Comparison of ENCODE assay signal across 8 mouse cellular contexts in the genomic region with DNA sequence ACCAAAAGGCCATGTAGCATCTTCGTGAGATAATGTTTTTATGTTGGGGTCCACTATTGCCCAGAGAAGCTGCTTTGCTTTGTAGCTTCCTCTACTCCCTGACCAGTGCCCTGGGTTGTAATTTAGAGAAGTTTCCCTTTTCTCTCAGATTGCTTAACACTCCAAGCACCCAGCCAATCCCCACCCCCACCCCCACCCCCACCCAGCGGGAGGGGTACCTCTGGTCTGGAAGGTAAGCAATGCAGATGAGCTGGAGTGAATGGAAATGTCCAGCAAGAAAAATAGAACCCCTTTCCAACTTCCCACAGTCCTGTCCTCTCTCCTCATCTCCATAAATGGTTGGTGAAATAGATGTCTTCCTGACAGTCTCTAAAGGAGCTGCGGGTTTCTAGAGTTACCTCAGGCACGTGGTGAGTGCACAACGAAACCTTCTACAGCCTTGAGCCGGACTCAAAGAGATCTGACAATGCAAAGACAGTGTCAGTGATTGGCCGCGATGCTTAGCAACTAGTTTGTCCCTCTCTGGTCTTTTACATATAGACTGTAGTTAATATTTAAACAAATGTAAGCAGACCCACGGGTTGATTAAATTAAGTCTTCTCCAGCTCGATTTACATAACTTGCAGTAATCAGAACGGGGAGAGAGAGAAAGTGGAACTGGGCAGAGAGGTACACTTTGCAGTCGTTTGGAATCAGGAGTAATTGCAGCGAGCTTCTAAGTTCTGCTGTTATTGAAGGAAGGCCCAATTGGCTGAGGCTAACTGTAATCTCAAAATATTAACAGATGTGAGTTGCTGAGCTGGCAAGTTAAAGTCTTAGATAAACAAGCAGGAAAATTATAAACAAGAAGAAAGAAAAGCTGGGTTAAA.
DNase-seq lines count a peak whose midpoint lies in the region; ATAC-seq lines count a peak whose summit lies in the region.

No protein-coding gene starts in this region.

- H3K4me3 ChIP-seq in lung, embryonic 16.5 days (ENCODE audit: low read length) = peak overlapping the region; percentile 29; the same call in 1 of the 2 replicates
- H3K4me3 ChIP-seq in hindbrain, embryonic 12.5 days = no peak overlapping the region
- no peak overlapping the region for H3K4me3 ChIP-seq in limb, embryonic 15.5 days
- H3K4me3 ChIP-seq in stomach, embryonic 14.5 days (ENCODE audit: low read depth, low read length) = no peak overlapping the region

- H3K27me3 ChIP-seq in lung, embryonic 16.5 days (ENCODE audit: control insufficient read depth, insufficient read depth, low read depth, low read length) = no peaks in the 10 kb centered on the region; the same call in 1 of the 2 replicates
- peaks cover 7% of the 10 kb centered on the region for H3K27me3 ChIP-seq in hindbrain, embryonic 12.5 days
- no peaks in the 10 kb centered on the region for H3K27me3 ChIP-seq in limb, embryonic 15.5 days
- H3K27me3 ChIP-seq in stomach, embryonic 14.5 days (ENCODE audit: control insufficient read depth, insufficient read depth, low read length) = no peaks in the 10 kb centered on the region

- peak overlapping the region; percentile 51; the same call in 1 of the 2 replicates for H3K9ac ChIP-seq in lung, embryonic 16.5 days (ENCODE audit: low read length)
- H3K9ac ChIP-seq in hindbrain, embryonic 12.5 days = no peak overlapping the region
- H3K9ac ChIP-seq in limb, embryonic 15.5 days = no peak overlapping the region
- H3K9ac ChIP-seq in stomach, embryonic 14.5 days (replicated peaks; ENCODE audit: low read depth, low read length) = no peak overlapping the region

- 7% methylated on average over 13 of the region's 13 CpGs for WGBS in lung, embryonic 16.5 days
- WGBS in hindbrain, embryonic 12.5 days = 12% methylated on average over 13 of the region's 13 CpGs
- 14% methylated on average over 13 of the region's 13 CpGs for whole genome bisulfite sequencing in limb, embryonic 15.5 days
- WGBS in stomach, embryonic 14.5 days = 11% methylated on average over 13 of the region's 13 CpGs

- no peak for DNase-seq in lung, adult 18-20 months
- DNase-seq in gastrocnemius, postnatal 36 days = no peak
- no peak for DNase-seq in ovary, postnatal 14 days (ENCODE audit: low spot score)
- DNase-seq in layer of hippocampus, postnatal 14 days (ENCODE audit: low spot score in 2 of 2) = no peak

- H3K36me3 ChIP-seq in lung, embryonic 16.5 days (ENCODE audit: control insufficient read depth, insufficient read depth, low read length) = no peaks in the 10 kb centered on the region
- no peaks in the 10 kb centered on the region for H3K36me3 ChIP-seq in hindbrain, embryonic 12.5 days
- no peaks in the 10 kb centered on the region for H3K36me3 ChIP-seq in limb, embryonic 15.5 days
- no peaks in the 10 kb centered on the region for H3K36me3 ChIP-seq in stomach, embryonic 14.5 days (ENCODE audit: control insufficient read depth, insufficient read depth, low read length)

- no peaks in the 10 kb centered on the region for H3K9me3 ChIP-seq in lung, embryonic 16.5 days (ENCODE audit: control insufficient read depth, low read length)
- H3K9me3 ChIP-seq in hindbrain, embryonic 12.5 days (replicated peaks) = no peaks in the 10 kb centered on the region
- H3K9me3 ChIP-seq in limb, embryonic 15.5 days = no peaks in the 10 kb centered on the region
- no peaks in the 10 kb centered on the region for H3K9me3 ChIP-seq in stomach, embryonic 14.5 days (ENCODE audit: control insufficient read depth, low read depth, low read length)

- peak overlapping the region; percentile 55 for H3K4me2 ChIP-seq in lung, embryonic 16.5 days (ENCODE audit: low read depth, low read length)
- H3K4me2 ChIP-seq in hindbrain, embryonic 12.5 days (replicated peaks) = peak overlapping the region; percentile 67
- H3K4me2 ChIP-seq in limb, embryonic 15.5 days = peak overlapping the region; percentile 64; the same call in 1 of the 2 replicates
- H3K4me2 ChIP-seq in stomach, embryonic 14.5 days (replicated peaks; ENCODE audit: low read depth, low read length) = peak overlapping the region; percentile 52

- H3K4me1 ChIP-seq in lung, embryonic 16.5 days (replicated peaks; ENCODE audit: control insufficient read depth, insufficient read depth, low read length) = peaks cover 16% of the 10 kb centered on the region
- H3K4me1 ChIP-seq in hindbrain, embryonic 12.5 days = peaks cover 20% of the 10 kb centered on the region
- peaks cover 21% of the 10 kb centered on the region for H3K4me1 ChIP-seq in limb, embryonic 15.5 days
- peaks cover 16% of the 10 kb centered on the region; the same call in 1 of the 2 replicates for H3K4me1 ChIP-seq in stomach, embryonic 14.5 days (ENCODE audit: control insufficient read depth, insufficient read depth, low read length)

- H3K27ac ChIP-seq in lung, embryonic 16.5 days (ENCODE audit: low read length) = peak overlapping the region; percentile 50
- no peak overlapping the region for H3K27ac ChIP-seq in hindbrain, embryonic 12.5 days
- peak overlapping the region; percentile 38 for H3K27ac ChIP-seq in limb, embryonic 15.5 days
- peak overlapping the region; percentile 44; the same call in 1 of the 2 replicates for H3K27ac ChIP-seq in stomach, embryonic 14.5 days (ENCODE audit: low read length)

- intact Hi-C loops in gastrocnemius, postnatal 36 days (cut with DNase I) = loop anchor here (1.0 to 2.0 kb wide), 2 partner anchors 121 to 263 kb away; partner anchors contain the start of gene Dapk1

- ATAC-seq in lung, embryonic 16.5 days (ENCODE audit: low read depth) = peak; percentile 44
- peak; percentile 51; the same call in 1 of the 2 replicates for ATAC-seq in hindbrain, embryonic 12.5 days (ENCODE audit: low FRiP score)
- ATAC-seq in limb, embryonic 15.5 days (ENCODE audit: insufficient number of reproducible peaks, low FRiP score, low TSS enrichment, low read depth) = no peak
- ATAC-seq in stomach, embryonic 14.5 days (ENCODE audit: insufficient number of reproducible peaks, insufficient read depth, low FRiP score, low read depth) = peak; percentile 56; the same call in 1 of the 2 replicates
